Mouse (Mus musculus): Measurements from ENCODE around the gene Usp39.

Usp39 gene

GRCm38 (mm10) chr6:72302349-72302925 is 42.5 kb downstream of the Usp39 start:
- DNase-seq (ENCODE audit: low spot score in 2 of 2) = no peak

- no peak for DNase-seq (ENCODE audit: low spot score in 2 of 2)
Measured at GRCm38 (mm10) chr6:72297825-72298224, 47.2 kb downstream of the Usp39 start.

GRCm38 (mm10) chr6:72292972-72293651 is 51.9 kb downstream of the Usp39 start:
- DNase-seq (ENCODE audit: low spot score in 2 of 2) = no peak

- no peak for DNase-seq (ENCODE audit: low spot score in 2 of 2)
Measured at GRCm38 (mm10) chr6:72289484-72289883, 55.5 kb downstream of the Usp39 start.

- DNase-seq (ENCODE audit: low spot score in 2 of 2) = no peak
Measured at GRCm38 (mm10) chr6:72283914-72284313, 61.1 kb downstream of the Usp39 start.

GRCm38 (mm10) chr6:72280410-72280998 is 64.5 kb downstream of the Usp39 start:
- DNase-seq (ENCODE audit: low spot score in 2 of 2) = no peak

GRCm38 (mm10) chr6:72279505-72279904 is 65.5 kb downstream of the Usp39 start:
- no peak for DNase-seq (ENCODE audit: low spot score in 2 of 2)

GRCm38 (mm10) chr6:72278835-72279234 is 66.1 kb downstream of the Usp39 start:
- DNase-seq (ENCODE audit: low spot score in 2 of 2) = no peak

- DNase-seq (ENCODE audit: low spot score in 2 of 2) = no peak
Measured at GRCm38 (mm10) chr6:72277508-72278166, 67.3 kb downstream of the Usp39 start.

GRCm38 (mm10) chr6:72276972-72277441 is 68.0 kb downstream of the Usp39 start:
- DNase-seq (ENCODE audit: low spot score in 2 of 2) = no peak

- no peak for DNase-seq (ENCODE audit: low spot score in 2 of 2)
Measured at GRCm38 (mm10) chr6:72276141-72276540, 68.8 kb downstream of the Usp39 start.

- DNase-seq (ENCODE audit: low spot score in 2 of 2) = no peak
Measured at GRCm38 (mm10) chr6:72275527-72275926, 69.5 kb downstream of the Usp39 start.

- no peak for DNase-seq (ENCODE audit: low spot score in 2 of 2)
Measured at GRCm38 (mm10) chr6:72273153-72273552, 71.8 kb downstream of the Usp39 start.

- DNase-seq (ENCODE audit: low spot score in 2 of 2) = no peak
Measured at GRCm38 (mm10) chr6:72272161-72272696, 72.8 kb downstream of the Usp39 start.

GRCm38 (mm10) chr6:72270952-72271519 is 73.9 kb downstream of the Usp39 start:
- DNase-seq (ENCODE audit: low spot score in 2 of 2) = no peak

GRCm38 (mm10) chr6:72270258-72270657 is 74.7 kb downstream of the Usp39 start:
- no peak for DNase-seq (ENCODE audit: low spot score in 2 of 2)
